Mouse (Mus musculus) retina, postnatal 7 days (tissue): ENCODE data around the gene Tmc8.

Source experiments
- DNase-seq: peaks from one replicate; pipeline ENCODE4 v3.0.0-alpha.2; 2012; ENCODE audit warnings: low read depth, low spot score

The Tmc8 gene

GRCm38 (mm10) chr11:117781993-117782704, at the start of gene Tmc8, which contains the start of gene Tmc6:
Gene Tmc8 (plus strand): TSS chr11:117782076.
Gene Tmc6 (minus strand): TSS chr11:117782198.
- no peak for DNase-seq

GRCm38 (mm10) chr11:117736037-117736689, 45.7 kb upstream of the Tmc8 start:
- DNase-seq, result no peak

GRCm38 (mm10) chr11:117738123-117738522, 43.8 kb upstream of the Tmc8 start:
- DNase-seq, result no peak

- DNase-seq, result no peak
Measured at GRCm38 (mm10) chr11:117741128-117741527, 40.7 kb upstream of the Tmc8 start.

GRCm38 (mm10) chr11:117742243-117742642, 39.6 kb upstream of the Tmc8 start:
- no peak for DNase-seq

- no peak for DNase-seq
Measured at GRCm38 (mm10) chr11:117742715-117743114, 39.2 kb upstream of the Tmc8 start.

- DNase-seq, result no peak
Measured at GRCm38 (mm10) chr11:117743454-117744030, 38.3 kb upstream of the Tmc8 start.

GRCm38 (mm10) chr11:117748628-117749027, 33.2 kb upstream of the Tmc8 start:
- DNase-seq, result no peak

- DNase-seq, result no peak
Measured at GRCm38 (mm10) chr11:117749414-117749813, 32.5 kb upstream of the Tmc8 start.

GRCm38 (mm10) chr11:117751544-117751943, 30.3 kb upstream of the Tmc8 start:
- no peak for DNase-seq

GRCm38 (mm10) chr11:117755891-117756290, 26.0 kb upstream of the Tmc8 start:
- no peak for DNase-seq

GRCm38 (mm10) chr11:117759267-117759666, 22.6 kb upstream of the Tmc8 start:
- no peak for DNase-seq

GRCm38 (mm10) chr11:117760374-117761119, 21.3 kb upstream of the Tmc8 start:
- DNase-seq, result no peak

GRCm38 (mm10) chr11:117761801-117762200, 20.1 kb upstream of the Tmc8 start:
- DNase-seq, result no peak

- DNase-seq, result no peak
Measured at GRCm38 (mm10) chr11:117762246-117762645, 19.6 kb upstream of the Tmc8 start.

- DNase-seq, result no peak
Measured at GRCm38 (mm10) chr11:117764319-117764718, 17.6 kb upstream of the Tmc8 start.

GRCm38 (mm10) chr11:117765361-117765760, 16.5 kb upstream of the Tmc8 start:
- no peak for DNase-seq

GRCm38 (mm10) chr11:117766275-117766674, 15.6 kb upstream of the Tmc8 start:
- DNase-seq, result no peak

- no peak for DNase-seq
Measured at GRCm38 (mm10) chr11:117768725-117769682, 12.9 kb upstream of the Tmc8 start.

- DNase-seq, result no peak
Measured at GRCm38 (mm10) chr11:117769683-117770047, 12.2 kb upstream of the Tmc8 start.

- no peak for DNase-seq
Measured at GRCm38 (mm10) chr11:117770407-117770806, 11.5 kb upstream of the Tmc8 start.
